Mouse (Mus musculus): ENCODE data around the gene Serping1. TPM values are rescaled to one million over a fixed set of nuclear protein-coding genes. Genes with fewer than 3 reads are reported as not detected.

Serping1 gene
- polyA plus RNA-seq (2017; shearing (Covaris generic)) = not detected

DNA sequence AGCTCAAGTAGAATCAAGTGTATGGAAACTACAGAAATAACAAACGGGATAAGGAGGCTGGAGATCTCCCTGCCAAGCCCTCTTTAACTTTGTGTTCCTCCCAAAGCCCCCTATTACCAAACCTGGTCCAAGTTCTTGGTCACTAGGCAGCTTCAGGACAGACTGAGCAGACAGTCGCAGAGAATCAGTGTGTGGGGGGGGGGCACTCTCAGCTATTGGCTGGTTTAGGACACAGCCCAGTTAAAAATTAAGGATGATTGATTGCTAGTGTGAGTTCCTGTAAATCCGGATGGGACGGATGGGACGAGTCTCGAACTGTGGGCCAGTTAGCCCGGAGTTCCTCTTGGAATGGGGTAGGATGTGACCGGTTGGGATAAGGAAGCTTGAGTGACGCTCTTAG is at the start of gene Serping1:
Gene Serping1 (minus strand): TSS at position 204 of the 400 bp plus-strand sequence.

DNA sequence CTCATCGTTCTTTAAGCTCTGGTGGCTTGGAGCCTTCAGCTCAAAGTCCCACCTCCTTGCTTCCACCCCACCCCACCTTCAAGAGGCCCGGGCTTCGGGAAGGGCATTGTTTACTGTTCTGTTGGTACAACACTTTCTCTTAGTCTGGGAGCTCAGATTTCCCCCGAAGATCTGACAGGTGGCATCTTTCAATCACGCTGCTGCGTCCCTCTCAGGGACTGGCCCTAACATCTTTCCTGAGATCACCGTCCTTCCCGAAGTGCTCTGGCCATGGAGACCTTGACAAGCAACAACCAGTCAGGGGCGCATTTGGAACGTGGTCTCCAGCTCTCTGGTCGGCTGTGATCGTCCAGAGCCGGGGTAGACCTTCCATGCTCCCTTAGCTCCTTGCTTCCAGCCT is 47.3 kb upstream of the Serping1 start, which contains the start of gene Smtnl1:
Gene Smtnl1 (minus strand): TSS at position 101 of the 400 bp plus-strand sequence.

DNA sequence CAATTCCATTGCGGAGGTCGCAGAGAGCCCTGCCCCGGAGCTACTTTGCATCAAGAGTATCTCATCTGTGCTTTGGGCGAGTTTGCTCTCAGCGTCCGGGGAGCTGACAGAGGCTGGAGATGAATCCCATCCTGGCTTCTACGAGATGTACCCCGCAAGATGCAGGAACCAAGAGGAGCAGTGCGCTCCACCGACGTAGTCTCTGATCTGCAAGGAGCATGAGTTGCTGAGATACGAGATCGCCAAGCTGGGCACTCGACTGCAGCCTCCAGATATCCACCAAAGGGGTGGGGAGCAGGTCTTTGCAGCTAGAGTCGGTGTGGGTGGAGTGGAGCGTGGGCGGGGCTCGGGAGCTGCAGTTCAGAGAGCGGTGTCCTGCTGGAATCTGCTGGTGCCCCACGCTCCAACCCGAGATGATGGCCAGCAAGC is 23.3 kb upstream of the Serping1 start, which contains the start of gene Ube2l6:
Gene Ube2l6 (plus strand): TSS at position 336 of the 429 bp plus-strand sequence.

DNA sequence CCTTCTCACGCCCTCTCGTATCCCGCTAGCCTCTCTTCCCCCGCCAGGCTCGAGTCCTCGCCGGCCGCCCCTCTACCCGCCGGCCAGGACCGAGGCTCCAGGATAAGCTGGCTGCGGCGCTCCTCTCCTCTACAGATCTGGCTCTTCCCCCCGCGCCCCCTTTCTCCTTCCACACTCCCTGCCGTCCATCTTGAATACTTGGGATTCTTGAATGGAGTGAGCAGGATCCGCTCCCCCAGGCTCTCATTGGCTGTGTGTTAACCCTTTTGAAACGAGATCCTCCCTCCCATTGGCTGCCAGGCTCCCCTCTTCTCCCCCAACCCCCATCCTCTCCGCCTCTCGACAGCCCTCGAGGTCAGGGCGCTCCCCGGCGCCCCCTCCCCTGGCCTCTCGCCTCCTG is 31.7 kb downstream of the Serping1 start, which contains the start of gene Gm19426:
Gene Gm19426 (minus strand): TSS at position 95 of the 400 bp plus-strand sequence.

DNA sequence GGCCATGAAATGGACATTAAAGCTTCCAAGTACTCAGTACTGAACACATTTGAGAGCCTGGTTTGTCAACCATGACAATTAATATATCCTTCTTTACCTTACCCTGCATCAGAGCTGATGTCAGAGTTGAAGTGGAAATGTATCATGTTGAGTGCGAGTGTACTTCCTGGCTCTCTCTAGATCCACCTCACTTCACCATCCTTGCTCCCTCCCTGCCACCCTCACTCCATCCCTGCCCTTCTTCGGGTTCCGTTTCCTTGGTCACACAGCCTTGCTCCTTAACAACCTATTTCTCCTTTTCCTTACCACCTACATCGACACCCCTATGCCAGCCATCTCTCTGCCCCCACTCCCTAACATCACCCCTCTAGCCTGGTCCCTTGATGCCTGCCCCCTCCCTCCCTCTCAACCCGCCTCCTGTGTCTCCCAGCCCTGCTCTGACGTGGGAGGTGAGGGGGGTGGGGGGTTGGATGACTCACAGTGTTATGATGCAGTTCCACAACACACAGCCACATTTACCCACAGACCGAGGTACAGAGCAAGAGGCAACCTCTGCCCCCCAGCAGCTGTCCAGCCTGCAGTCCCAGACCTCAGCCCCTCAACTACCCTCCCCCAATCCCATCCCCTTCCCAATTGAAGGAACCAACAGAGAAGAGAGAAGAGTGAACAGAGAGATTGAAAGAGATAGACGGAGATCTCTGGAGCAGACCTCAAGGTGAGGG is 41.5 kb downstream of the Serping1 start, which contains the start of gene Ypel4:
Gene Ypel4 (plus strand): TSS at position 480 of the 722 bp plus-strand sequence.

DNA sequence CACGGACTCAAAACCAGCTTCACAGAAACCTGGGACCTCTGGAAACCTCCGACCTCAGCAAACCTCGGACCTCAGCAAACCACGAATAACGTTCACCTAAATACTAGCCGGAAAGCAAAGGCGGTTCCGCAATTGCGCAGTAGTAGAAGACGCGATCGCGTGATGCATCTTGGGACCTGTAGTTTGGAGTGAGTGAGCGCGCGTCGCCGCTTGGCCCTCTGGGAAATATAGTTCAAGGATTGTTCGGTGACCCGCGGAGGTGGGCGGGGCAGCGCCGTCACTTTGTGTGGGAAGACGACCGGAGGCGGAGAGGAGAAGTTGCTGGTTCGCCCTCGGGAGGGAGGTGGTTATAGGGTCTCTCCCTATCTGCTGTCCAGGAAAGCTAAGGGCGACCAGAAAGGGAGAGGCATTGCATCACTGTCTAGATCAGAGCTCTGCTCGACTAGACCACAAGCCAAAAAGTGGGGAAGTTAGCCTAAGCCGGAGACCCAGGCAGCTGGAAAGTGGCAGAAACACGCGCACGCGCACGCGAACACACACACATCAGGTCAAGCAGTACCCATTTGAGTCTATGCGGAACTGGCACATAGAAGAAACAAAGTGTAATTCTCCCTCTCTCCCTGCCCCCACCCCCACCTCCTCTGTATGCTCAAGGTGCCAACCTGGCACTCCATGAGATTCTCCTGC is 47.9 kb downstream of the Serping1 start, which contains the start of gene Clp1:
Gene Clp1 (minus strand): TSS at position 179 of the 687 bp plus-strand sequence.

Other genes with a start within 250 kb of the Serping1 start
- gene Ctnnd1, start 124.7 kb downstream of the Serping1 start, polyA plus RNA-seq (2017; shearing (Covaris generic)) = 4.3 TPM
- 0.16 TPM for gene Btbd18, start 116.4 kb downstream of the Serping1 start, polyA plus RNA-seq (2017; shearing (Covaris generic))
- 88.2 TPM for gene Selenoh, start 104.7 kb downstream of the Serping1 start, polyA plus RNA-seq (2017; shearing (Covaris generic))
- not detected for gene Gm28635, start 97.4 kb downstream of the Serping1 start, polyA plus RNA-seq (2017; shearing (Covaris generic))
- gene Med19, start 97.0 kb downstream of the Serping1 start, polyA plus RNA-seq (2017; shearing (Covaris generic)) = 37.8 TPM
- 122 TPM for gene Tmx2, start 96.3 kb downstream of the Serping1 start, polyA plus RNA-seq (2017; shearing (Covaris generic))
- 29.0 TPM for gene Zdhhc5, start 60.3 kb downstream of the Serping1 start, polyA plus RNA-seq (2017; shearing (Covaris generic))
- 68.6 TPM for gene Clp1, start 48.1 kb downstream of the Serping1 start, polyA plus RNA-seq (2017; shearing (Covaris generic))
- gene Ypel4, start 41.4 kb downstream of the Serping1 start, polyA plus RNA-seq (2017; shearing (Covaris generic)) = 3.9 TPM
- not detected for gene Gm19426, start 31.8 kb downstream of the Serping1 start, polyA plus RNA-seq (2017; shearing (Covaris generic))
- 74.0 TPM for gene Ube2l6, start 23.4 kb upstream of the Serping1 start, polyA plus RNA-seq (2017; shearing (Covaris generic))
- not detected for gene Smtnl1, start 47.2 kb upstream of the Serping1 start, polyA plus RNA-seq (2017; shearing (Covaris generic))
- 33.3 TPM for gene Timm10, start 51.6 kb upstream of the Serping1 start, polyA plus RNA-seq (2017; shearing (Covaris generic))
- 7.9 TPM for gene Slc43a1, start 63.4 kb upstream of the Serping1 start, polyA plus RNA-seq (2017; shearing (Covaris generic))
- gene Rtn4rl2, start 111.3 kb upstream of the Serping1 start, polyA plus RNA-seq (2017; shearing (Covaris generic)) = not detected
- gene Slc43a3, start 161.1 kb upstream of the Serping1 start, polyA plus RNA-seq (2017; shearing (Covaris generic)) = 11.6 TPM
- not detected for gene Prg2, start 205.0 kb upstream of the Serping1 start, polyA plus RNA-seq (2017; shearing (Covaris generic))
- 0.73 TPM for gene Prg3, start 212.8 kb upstream of the Serping1 start, polyA plus RNA-seq (2017; shearing (Covaris generic))

All from inflammation-experienced regulatory T-cells, adult 16 weeks (primary cell).